Mouse (Mus musculus): ENCODE measurements around the gene Gucd1. TPM values are rescaled to one million over a fixed set of nuclear protein-coding genes. Genes with fewer than 3 reads are reported as not detected.

The Gucd1 gene
- total and polyA plus RNA-seq, 3 experiments, result 16.8 to 19.0 (median 18.0) TPM

- TF ChIP-seq CTCF (conservative IDR thresholded peaks at IDR 0.05 in 1 of 2, IDR thresholded peaks at IDR 0.05 in 1 of 2; ENCODE audit: low read depth in 2 of 2, low read length in 2 of 2) (no peak), ZC3H11A (IDR thresholded peaks at IDR 0.05; ENCODE audit: low read depth, low read length) (no peak), MAFK (IDR thresholded peaks at IDR 0.05; ENCODE audit: insufficient replicate concordance, low read length) (no peak), PAX5 (IDR thresholded peaks at IDR 0.05; ENCODE audit: low read length) (no peak), EP300 (IDR thresholded peaks at IDR 0.05; ENCODE audit: low read length) (no peak), ZKSCAN1 (IDR thresholded peaks at IDR 0.05; ENCODE audit: borderline replicate concordance, low read depth, low read length) (no peak), JUN (IDR thresholded peaks at IDR 0.05; ENCODE audit: insufficient read depth, low read depth, low read length) (no peak), CHD1 (IDR thresholded peaks at IDR 0.05; ENCODE audit: low read depth, low read length) (no peak), KAT2A (IDR thresholded peaks at IDR 0.05; ENCODE audit: insufficient replicate concordance, low read length) (no peak), RAD21 (IDR thresholded peaks at IDR 0.05; ENCODE audit: low read depth, low read length) (no peak), SIN3A (IDR thresholded peaks at IDR 0.05; ENCODE audit: low read length) (no peak), ETS1 (conservative IDR thresholded peaks at IDR 0.05; ENCODE audit: low read depth, low read length) (no peak), USF1 (IDR thresholded peaks at IDR 0.05; ENCODE audit: low read depth, low read length) (no peak), MEF2A (IDR thresholded peaks at IDR 0.05; ENCODE audit: borderline replicate concordance, low read depth, low read length) (no peak), JUND (conservative IDR thresholded peaks at IDR 0.05; ENCODE audit: low read depth, low read length) (no peak), ZMIZ1 (IDR thresholded peaks at IDR 0.05; ENCODE audit: low read depth, low read length) (no peak)
- dilution Hi-C loops (cut with MboI; ENCODE audit: extremely low pct_ligation_motif_present, extremely low pct_unique_long_range_greater_than_20kb, low sequenced_read_pairs) (no loop called here), in situ Hi-C loops (cut with MboI; ENCODE audit: low pct_ligation_motif_present, low pct_unique_long_range_greater_than_20kb, low sequenced_read_pairs) (no loop called here)
- Histone ChIP-seq H3K4me3 (replicated peaks in 1 of 3; ENCODE audit: low read depth in 2 of 3, low read length in 2 of 3, poor library complexity in 1 of 3) (no peak overlapping the region), H3K9me3 (replicated peaks; ENCODE audit: low read length) (no peaks in the 10 kb centered on the region), H3K79me2 (replicated peaks; ENCODE audit: control insufficient read depth, extremely low read depth, insufficient read depth, poor library complexity, severe bottlenecking) (no peaks in the 10 kb centered on the region; the same call in 1 of the 2 replicates), H3K36me3 (replicated peaks in 1 of 2; ENCODE audit: control insufficient read depth in 1 of 2, insufficient read depth in 1 of 2, low read length in 1 of 2) (peaks cover 48 to 68% of the 10 kb centered on the region in 2 experiments), H3K4me2 (ENCODE audit: insufficient read depth, low read depth, poor library complexity, severe bottlenecking) (no peak overlapping the region), H3K27ac (ENCODE audit: insufficient read depth, low read depth) (no peak overlapping the region), H3K27me3 (replicated peaks) (no peaks in the 10 kb centered on the region), H3K4me1 (ENCODE audit: control insufficient read depth in 1 of 2, insufficient read depth in 2 of 2) (peaks cover 12 to 44% of the 10 kb centered on the region in 2 experiments), H3K9ac (ENCODE audit: insufficient read depth, low read depth) (no peak overlapping the region)
- DNase-seq (ENCODE audit: extremely low read depth), result no peak
Observed at GRCm38 (mm10) chr10:75511060-75511459, 6.7 kb downstream of the Gucd1 start.

- dilution Hi-C loops (cut with MboI; ENCODE audit: extremely low pct_ligation_motif_present, extremely low pct_unique_long_range_greater_than_20kb, low sequenced_read_pairs), result no loop called here
- DNase-seq (ENCODE audit: extremely low read depth), result no peak
- H3K4me3 ChIP-seq (replicated peaks in 1 of 3; ENCODE audit: low read depth in 2 of 3, low read length in 2 of 3, poor library complexity in 1 of 3), result no peak overlapping the region
- H3K27me3 ChIP-seq (replicated peaks), result no peaks in the 10 kb centered on the region
- no peak overlapping the region for H3K27ac ChIP-seq (ENCODE audit: insufficient read depth, low read depth)
- peaks cover 48 to 68% of the 10 kb centered on the region in 2 experiments for H3K36me3 ChIP-seq (replicated peaks in 1 of 2; ENCODE audit: control insufficient read depth in 1 of 2, insufficient read depth in 1 of 2, low read length in 1 of 2)
- no peak overlapping the region for H3K9ac ChIP-seq (ENCODE audit: insufficient read depth, low read depth)
- no peaks in the 10 kb centered on the region; the same call in 1 of the 2 replicates for H3K79me2 ChIP-seq (replicated peaks; ENCODE audit: control insufficient read depth, extremely low read depth, insufficient read depth, poor library complexity, severe bottlenecking)
- peaks cover 7 to 37% of the 10 kb centered on the region in 2 experiments for H3K4me1 ChIP-seq (ENCODE audit: control insufficient read depth in 1 of 2, insufficient read depth in 2 of 2)
- no peaks in the 10 kb centered on the region for H3K9me3 ChIP-seq (replicated peaks; ENCODE audit: low read length)
- H3K4me2 ChIP-seq (ENCODE audit: insufficient read depth, low read depth, poor library complexity, severe bottlenecking), result no peak overlapping the region
- TF ChIP-seq ZNF384 (IDR thresholded peaks at IDR 0.05; ENCODE audit: low read depth, low read length), result no peak
- TF ChIP-seq EP300 (IDR thresholded peaks at IDR 0.05; ENCODE audit: low read length), result no peak
- in situ Hi-C loops (cut with MboI; ENCODE audit: low pct_ligation_motif_present, low pct_unique_long_range_greater_than_20kb, low sequenced_read_pairs), result no loop called here
Observed at GRCm38 (mm10) chr10:75510446-75510845, 7.3 kb downstream of the Gucd1 start.

All from CH12.LX (cell line).